Mouse (Mus musculus) heart, adult 2 months (tissue): ENCODE results near the gene Sfn.

Source experiments
- CTCF ChIP-seq: fragments of 200-600 bp; IDR thresholded peaks from 2 replicates; pipeline ENCODE4 v1.8.1; 2022; ENCODE audit warnings: antibody characterized with exemption, mild to moderate bottlenecking, moderate library complexity
- POLR2A ChIP-seq: fragments of 200-500 bp; IDR thresholded peaks from 2 replicates; pipeline ENCODE4 v1.6.1; 2011; ENCODE audit warnings: mild to moderate bottlenecking, low read depth, low read length, control low read depth; ENCODE audit not compliant: insufficient read depth

DNA sequence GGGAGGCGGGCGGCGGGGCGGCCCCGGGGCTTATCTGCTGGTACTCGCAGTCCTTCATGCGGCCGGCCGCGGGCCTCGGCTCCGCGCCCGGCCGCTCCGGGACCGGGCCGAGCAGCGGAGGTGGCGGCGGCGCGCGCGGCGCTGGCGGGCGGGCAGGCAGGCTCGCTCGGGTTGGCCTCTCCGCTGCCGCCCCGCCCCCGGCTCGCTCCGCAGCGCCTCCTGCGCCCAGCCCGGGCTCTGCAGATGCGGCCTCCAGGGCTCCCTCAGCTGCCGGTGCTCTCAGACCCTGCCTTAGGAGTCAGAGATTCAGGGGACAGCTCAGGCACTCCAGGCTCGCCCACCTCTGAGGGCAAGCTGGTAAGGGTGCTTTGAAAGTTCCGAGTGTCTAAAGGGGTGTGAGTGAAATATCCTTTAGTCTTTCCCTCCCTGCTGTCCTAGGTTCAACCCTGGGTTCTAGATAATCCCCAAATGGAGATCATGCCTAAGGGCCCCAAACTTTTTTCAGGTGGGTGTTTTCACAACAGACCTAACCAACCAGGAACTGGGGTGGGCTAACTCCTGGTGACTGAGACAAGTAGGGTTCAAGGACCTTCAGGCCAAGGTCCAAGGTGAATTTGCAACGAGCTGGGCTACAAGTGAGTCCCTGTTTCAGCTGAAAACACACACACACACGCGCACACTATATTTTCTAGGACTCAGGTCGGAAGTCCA lies 31.5 kb upstream of the Sfn start:
- TF ChIP-seq POLR2A, result no peak
- peak; percentile 81 for TF ChIP-seq CTCF
